Mouse (Mus musculus): ENCODE data around the gene Elovl7. TPM values are rescaled to one million over a fixed set of nuclear protein-coding genes. Genes with fewer than 3 reads are reported as not detected.

Elovl7 gene
- total RNA-seq, 2 experiments from 2014 or later: 0.44 to 1.1 TPM

GRCm38 (mm10) chr13:108327047-108327446 is 112.8 kb downstream of the Elovl7 start:
- intact Hi-C loops (cut with DNase I; ENCODE audit: low total_unique reads): loop anchor here (5.0 kb wide), 1 partner anchor 135 kb away; no protein-coding TSS in a partner anchor
- DNase-seq: no peak

DNA sequence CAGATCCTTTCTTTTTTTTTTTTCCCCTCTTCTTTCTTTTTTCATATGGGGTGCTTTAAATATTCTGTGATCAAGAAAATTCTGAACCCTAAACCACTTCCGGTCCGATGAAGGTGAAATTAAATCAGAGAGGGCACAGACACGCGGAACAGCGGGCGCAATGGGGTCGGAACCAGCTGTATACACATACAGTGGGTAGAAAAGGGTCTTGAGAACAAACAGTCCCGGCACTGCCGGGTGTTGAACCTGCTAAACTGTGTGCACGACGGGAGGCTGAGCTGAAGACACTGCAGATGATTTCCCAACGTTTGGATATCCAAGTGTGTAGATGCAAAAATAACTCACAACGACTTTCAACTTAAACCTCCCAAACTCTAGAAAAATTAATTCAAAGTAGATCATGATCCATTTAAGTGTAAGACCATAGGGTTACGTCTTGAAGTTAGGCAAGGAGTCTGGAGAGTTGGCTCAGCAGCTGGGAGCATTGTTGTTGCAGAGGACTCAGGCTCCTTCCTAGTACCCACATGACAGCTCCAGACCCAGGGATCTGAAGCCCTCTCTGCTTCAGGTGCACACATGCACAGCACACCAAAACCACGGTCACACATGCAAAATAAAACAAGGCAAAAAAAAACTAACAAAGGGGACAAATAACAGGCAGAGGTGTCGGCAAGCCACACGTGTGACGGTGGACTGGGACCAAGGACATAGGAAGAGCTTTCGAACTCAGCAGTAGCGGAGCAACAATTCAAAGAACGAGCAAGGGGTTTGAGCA is 114.4 kb downstream of the Elovl7 start:
- no peak for DNase-seq

DNA sequence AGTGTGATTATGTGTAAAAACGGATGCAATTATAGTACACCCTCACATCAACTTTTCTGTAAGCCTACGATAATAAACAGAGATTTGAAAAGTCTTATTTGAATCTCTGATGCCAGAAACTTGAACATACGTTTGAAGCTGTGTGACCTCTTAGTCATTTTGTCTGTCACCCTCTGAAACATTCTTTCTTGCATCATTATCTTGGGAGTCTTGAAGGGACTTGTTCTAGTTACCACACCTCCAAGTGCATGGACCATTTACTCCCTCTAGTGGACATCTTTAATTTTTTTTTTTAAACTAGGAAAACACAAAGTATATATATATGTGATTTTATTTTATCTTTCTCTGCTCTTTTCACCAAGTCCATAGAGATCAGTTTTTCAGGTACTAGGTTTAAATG is 115.5 kb downstream of the Elovl7 start:
- DNase-seq: no peak

More for the DNA sequence above, 114.4 kb downstream of the Elovl7 start:
- intact Hi-C loops (cut with DNase I; ENCODE audit: low total_unique reads): loop anchor here (5.0 kb wide), 1 partner anchor 136 kb away; no protein-coding TSS in a partner anchor

More for the DNA sequence above, 115.5 kb downstream of the Elovl7 start:
- intact Hi-C loops (cut with DNase I; ENCODE audit: low total_unique reads): loop anchor here (5.0 kb wide), 1 partner anchor 137 kb away; no protein-coding TSS in a partner anchor

Other genes with a start within 250 kb of the Elovl7 start
- 10 to 100 TPM; 18.7 to 20.1 TPM for gene Smim15, start 170.0 kb upstream of the Elovl7 start, total RNA-seq (2021)
- gene Ndufaf2, start 55.8 kb upstream of the Elovl7 start, total RNA-seq (2021): 10 to 100 TPM; 12.1 to 15.9 TPM
- 1 to 10 TPM; 5.6 to 7.7 TPM for gene Ercc8, start 55.7 kb upstream of the Elovl7 start, total RNA-seq (2021)
- gene Depdc1b, start 101.9 kb downstream of the Elovl7 start, total RNA-seq (2021): under 1 TPM; 0.82 to 0.92 TPM
- gene Pde4d, start 235.5 kb downstream of the Elovl7 start, total RNA-seq (2021): 100 to 1,000 TPM in 1 of 2 experiments, 10 to 100 TPM in 1; 91.2 to 126 TPM